Mouse (Mus musculus): ENCODE measurements around the gene 4930535I16Rik. TPM values are rescaled to one million over a fixed set of nuclear protein-coding genes. Genes with fewer than 3 reads are reported as not detected.

4930535I16Rik gene
- polyA plus RNA-seq, 1 experiment from 2014 or later: not detected

DNA sequence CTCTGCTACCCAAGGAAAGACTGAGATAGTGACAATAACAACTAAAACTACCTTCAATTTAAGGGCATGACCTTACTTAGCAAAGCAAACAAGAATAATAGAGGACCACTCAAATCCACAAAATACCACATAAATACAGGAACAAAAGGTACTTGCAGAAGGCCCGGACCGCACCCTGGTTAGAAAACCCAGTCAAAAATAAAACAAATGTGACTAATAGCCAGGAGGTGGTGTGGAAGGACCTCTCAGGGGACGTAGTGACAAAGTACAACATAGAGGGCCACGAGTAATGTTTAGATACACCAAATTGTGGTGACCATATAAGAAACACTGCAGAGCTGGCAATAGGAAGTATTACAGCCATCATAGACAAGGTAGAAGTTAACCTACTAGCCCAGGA is 23.5 kb downstream of the 4930535I16Rik start:
- H3K4me1 ChIP-seq: no peaks in the 10 kb centered on the region
- H3K9me3 ChIP-seq (replicated peaks): no peaks in the 10 kb centered on the region
- WGBS: 84% methylated on average over 4 of the region's 4 CpGs
- no peak overlapping the region for H3K4me3 ChIP-seq
- no peaks in the 10 kb centered on the region for H3K27me3 ChIP-seq (ENCODE audit: low read depth, poor library complexity, severe bottlenecking)
- no peak overlapping the region for H3K27ac ChIP-seq
- no peaks in the 10 kb centered on the region for H3K36me3 ChIP-seq
- no peak for DNase-seq (ENCODE audit: low spot score)

DNA sequence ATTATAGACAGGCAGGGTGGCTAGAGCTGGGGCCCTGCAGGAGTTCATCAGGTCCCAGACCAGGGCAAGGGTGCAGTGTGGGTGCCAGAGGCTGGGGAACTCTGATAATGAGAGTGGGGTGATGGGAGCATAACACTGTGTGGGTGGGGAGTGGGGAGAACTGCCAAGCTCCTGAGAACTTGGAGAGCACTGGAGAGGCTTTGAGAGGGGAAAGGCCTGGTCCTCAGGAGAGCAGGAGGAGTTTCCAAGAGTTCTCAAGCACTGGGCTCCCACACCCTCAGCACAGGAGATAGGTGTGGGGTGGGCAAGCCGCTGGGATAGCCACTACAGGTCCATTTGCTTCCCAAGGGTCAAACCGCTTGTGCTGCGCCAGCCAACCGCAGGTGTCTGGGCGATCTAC is 24.1 kb downstream of the 4930535I16Rik start:
- Histone ChIP-seq H3K36me3 (no peaks in the 10 kb centered on the region), H3K9me3 (replicated peaks) (no peaks in the 10 kb centered on the region), H3K4me1 (no peaks in the 10 kb centered on the region), H3K27ac (no peak overlapping the region), H3K4me3 (no peak overlapping the region), H3K27me3 (ENCODE audit: low read depth, poor library complexity, severe bottlenecking) (no peaks in the 10 kb centered on the region)
- DNase-seq (ENCODE audit: low spot score): no peak
- WGBS: 92% methylated on average over 5 of the region's 5 CpGs

Other genes starting within 250 kb of the 4930535I16Rik start
- gene Macf1, start 233.7 kb downstream of the 4930535I16Rik start, polyA plus RNA-seq (2016; fragmentation: Nextera tagmentation; extraction: Ambion mirVana): 45.2 and 55.5 TPM in 2 replicates
- gene Ndufs5, start 199.8 kb downstream of the 4930535I16Rik start, polyA plus RNA-seq (2016; fragmentation: Nextera tagmentation; extraction: Ambion mirVana): 340 and 356 TPM in 2 replicates
- gene Akirin1, start 167.7 kb downstream of the 4930535I16Rik start, polyA plus RNA-seq (2016; fragmentation: Nextera tagmentation; extraction: Ambion mirVana): 49.5 and 55.1 TPM in 2 replicates
- 0.45 and 0.79 TPM in 2 replicates for gene Rhbdl2, start 130.1 kb downstream of the 4930535I16Rik start, polyA plus RNA-seq (2016; fragmentation: Nextera tagmentation; extraction: Ambion mirVana)
- gene 4933427I04Rik, start 58.3 kb downstream of the 4930535I16Rik start, polyA plus RNA-seq (2016; fragmentation: Nextera tagmentation; extraction: Ambion mirVana): not detected in 2 replicates
- 66.8 and 76.1 TPM in 2 replicates for gene Mycbp, start 13.2 kb downstream of the 4930535I16Rik start, polyA plus RNA-seq (2016; fragmentation: Nextera tagmentation; extraction: Ambion mirVana)
- 33.2 and 38.9 TPM in 2 replicates for gene Rragc, start 576 bp downstream of the 4930535I16Rik start, polyA plus RNA-seq (2016; fragmentation: Nextera tagmentation; extraction: Ambion mirVana)